Mouse (Mus musculus) ES-Bruce4 (cell line): ENCODE measurements around the gene Metap1d.

Experiments
- CTCF ChIP-seq: IDR thresholded peaks from one replicate; pipeline ENCODE4 v1.8.1; 2011; ENCODE audit warnings: low read depth, low read length
- EP300 ChIP-seq: IDR thresholded peaks from 2 replicates; pipeline ENCODE4 v1.6.1; 2011; ENCODE audit warnings: low read depth, low read length; ENCODE audit not compliant: insufficient read depth
- POLR2A ChIP-seq: IDR thresholded peaks from one replicate; pipeline ENCODE4 v1.8.1; 2011; ENCODE audit warnings: low read length; ENCODE audit not compliant: insufficient read depth

- TF ChIP-seq CTCF = no peak
- TF ChIP-seq POLR2A = no peak
- no peak for TF ChIP-seq EP300
These were observed 92.4 kb downstream of the Metap1d start for GRCm38 (mm10) chr2:71545401-71545881.
